Mouse (Mus musculus): ENCODE data around the gene Lipa. TPM values are rescaled to one million over a fixed set of nuclear protein-coding genes. Genes with fewer than 3 reads are reported as not detected.

Lipa gene
- total and polyA plus RNA-seq, 3 experiments = 19.3 to 63.4 (median 38.1) TPM

- no peaks in the 10 kb centered on the region; the same call in 1 of the 2 replicates for H3K79me2 ChIP-seq (replicated peaks; ENCODE audit: control insufficient read depth, extremely low read depth, insufficient read depth, poor library complexity, severe bottlenecking)
- peak overlapping the region; percentile 29; the same call in 1 of the 2 replicates for H3K9ac ChIP-seq (ENCODE audit: insufficient read depth, low read depth)
- peak overlapping the region; percentile 70 for H3K4me2 ChIP-seq (ENCODE audit: insufficient read depth, low read depth, poor library complexity, severe bottlenecking)
- in situ Hi-C loops (cut with MboI; ENCODE audit: low pct_ligation_motif_present, low pct_unique_long_range_greater_than_20kb, low sequenced_read_pairs) = no loop called here
- peaks cover 0 to 26% of the 10 kb centered on the region in 2 experiments; a peak in 2 of 4 replicates for H3K4me1 ChIP-seq (ENCODE audit: control insufficient read depth in 1 of 2, insufficient read depth in 2 of 2)
- no peaks in the 10 kb centered on the region for H3K27me3 ChIP-seq (replicated peaks)
- H3K4me3 ChIP-seq (replicated peaks in 1 of 3; ENCODE audit: low read depth in 2 of 3, low read length in 2 of 3, poor library complexity in 1 of 3) = peak overlapping the region; percentile 32 to 70 (median 61)
- peaks cover 0 to 3% of the 10 kb centered on the region in 2 experiments for H3K36me3 ChIP-seq (replicated peaks in 1 of 2; ENCODE audit: control insufficient read depth in 1 of 2, insufficient read depth in 1 of 2, low read length in 1 of 2)
- TF ChIP-seq KAT2A (IDR thresholded peaks at IDR 0.05; ENCODE audit: insufficient replicate concordance, low read length) (0 out of 2 replicates have a peak, but pooled peaks have one; percentile 57), MEF2A (IDR thresholded peaks at IDR 0.05; ENCODE audit: borderline replicate concordance, low read depth, low read length) (peak; percentile 71; the same call in 1 of the 2 replicates), JUND (conservative IDR thresholded peaks at IDR 0.05; ENCODE audit: low read depth, low read length) (no peak), CTCF (conservative IDR thresholded peaks at IDR 0.05 in 1 of 2, IDR thresholded peaks at IDR 0.05 in 1 of 2; ENCODE audit: low read depth in 2 of 2, low read length in 2 of 2) (no peak), ELF1 (IDR thresholded peaks at IDR 0.05; ENCODE audit: low read depth, low read length) (peak; percentile 73; the same call in 1 of the 2 replicates), EP300 (IDR thresholded peaks at IDR 0.05; ENCODE audit: low read length) (0 out of 2 replicates have a peak, but pooled peaks have one; percentile 26), NELFE (IDR thresholded peaks at IDR 0.05; ENCODE audit: low read depth, low read length) (no peak), ETS1 (conservative IDR thresholded peaks at IDR 0.05; ENCODE audit: low read depth, low read length) (peak; percentile 12; the same call in 1 of the 2 replicates), MAZ (IDR thresholded peaks at IDR 0.05; ENCODE audit: low read depth, low read length) (0 out of 2 replicates have a peak, but pooled peaks have one; percentile 26), E2F4 (IDR thresholded peaks at IDR 0.05; ENCODE audit: insufficient replicate concordance, low read depth, low read length) (no peak)
- dilution Hi-C loops (cut with MboI; ENCODE audit: extremely low pct_ligation_motif_present, extremely low pct_unique_long_range_greater_than_20kb, low sequenced_read_pairs) = no loop called here
- no peak overlapping the region for H3K27ac ChIP-seq (ENCODE audit: insufficient read depth, low read depth)
- H3K9me3 ChIP-seq (replicated peaks; ENCODE audit: low read length) = peaks cover 5% of the 10 kb centered on the region
- no peak for DNase-seq (ENCODE audit: extremely low read depth)
These were observed 22.9 kb upstream of the Lipa start for GRCm38 (mm10) chr19:34550205-34550533.

GRCm38 (mm10) chr19:34547976-34548375 lies 20.7 kb upstream of the Lipa start:
- H3K27ac ChIP-seq (ENCODE audit: insufficient read depth, low read depth) = no peak overlapping the region
- TF ChIP-seq USF2 (conservative IDR thresholded peaks at IDR 0.05; ENCODE audit: low read depth, low read length) (no peak), IRF4 (IDR thresholded peaks at IDR 0.05; ENCODE audit: low read depth, low read length) (peak; percentile 80), CTCF (conservative IDR thresholded peaks at IDR 0.05 in 1 of 2, IDR thresholded peaks at IDR 0.05 in 1 of 2; ENCODE audit: low read depth in 2 of 2, low read length in 2 of 2) (peak; percentile 51 to 91; a peak in 2 of 4 replicates), ZC3H11A (IDR thresholded peaks at IDR 0.05; ENCODE audit: low read depth, low read length) (0 out of 2 replicates have a peak, but pooled peaks have one; percentile 3), MYC (IDR thresholded peaks at IDR 0.05; ENCODE audit: low read depth, low read length) (no peak), JUND (conservative IDR thresholded peaks at IDR 0.05; ENCODE audit: low read depth, low read length) (no peak), RAD21 (IDR thresholded peaks at IDR 0.05; ENCODE audit: low read depth, low read length) (peak; percentile 78), ELF1 (IDR thresholded peaks at IDR 0.05; ENCODE audit: low read depth, low read length) (peak; percentile 37; the same call in 1 of the 2 replicates), PAX5 (IDR thresholded peaks at IDR 0.05; ENCODE audit: low read length) (no peak), SMC3 (IDR thresholded peaks at IDR 0.05; ENCODE audit: low read depth, low read length) (peak; percentile 87)
- in situ Hi-C loops (cut with MboI; ENCODE audit: low pct_ligation_motif_present, low pct_unique_long_range_greater_than_20kb, low sequenced_read_pairs) = loop anchor here (10.0 kb wide), 1 partner anchor 117 kb away; no protein-coding TSS in a partner anchor
- dilution Hi-C loops (cut with MboI; ENCODE audit: extremely low pct_ligation_motif_present, extremely low pct_unique_long_range_greater_than_20kb, low sequenced_read_pairs) = no loop called here
- DNase-seq (ENCODE audit: extremely low read depth) = peak; percentile 90
- no peaks in the 10 kb centered on the region; the same call in 1 of the 2 replicates for H3K79me2 ChIP-seq (replicated peaks; ENCODE audit: control insufficient read depth, extremely low read depth, insufficient read depth, poor library complexity, severe bottlenecking)
- no peak overlapping the region for H3K9ac ChIP-seq (ENCODE audit: insufficient read depth, low read depth)
- no peaks in the 10 kb centered on the region for H3K9me3 ChIP-seq (replicated peaks; ENCODE audit: low read length)
- no peaks in the 10 kb centered on the region for H3K27me3 ChIP-seq (replicated peaks)
- no peak overlapping the region for H3K4me2 ChIP-seq (ENCODE audit: insufficient read depth, low read depth, poor library complexity, severe bottlenecking)
- H3K36me3 ChIP-seq (replicated peaks in 1 of 2; ENCODE audit: control insufficient read depth in 1 of 2, insufficient read depth in 1 of 2, low read length in 1 of 2) = no peaks in the 10 kb centered on the region
- no peak overlapping the region for H3K4me3 ChIP-seq (replicated peaks in 1 of 3; ENCODE audit: low read depth in 2 of 3, low read length in 2 of 3, poor library complexity in 1 of 3)
- peaks cover 0 to 21% of the 10 kb centered on the region in 2 experiments; a peak in 2 of 4 replicates for H3K4me1 ChIP-seq (ENCODE audit: control insufficient read depth in 1 of 2, insufficient read depth in 2 of 2)
